Mouse (Mus musculus): ENCODE data around the gene Fer. TPM values are rescaled to one million over a fixed set of nuclear protein-coding genes. Genes with fewer than 3 reads are reported as not detected.

Gene Fer
- polyA plus RNA-seq, 1 experiment from 2014 or later = 38.3 TPM

DNA sequence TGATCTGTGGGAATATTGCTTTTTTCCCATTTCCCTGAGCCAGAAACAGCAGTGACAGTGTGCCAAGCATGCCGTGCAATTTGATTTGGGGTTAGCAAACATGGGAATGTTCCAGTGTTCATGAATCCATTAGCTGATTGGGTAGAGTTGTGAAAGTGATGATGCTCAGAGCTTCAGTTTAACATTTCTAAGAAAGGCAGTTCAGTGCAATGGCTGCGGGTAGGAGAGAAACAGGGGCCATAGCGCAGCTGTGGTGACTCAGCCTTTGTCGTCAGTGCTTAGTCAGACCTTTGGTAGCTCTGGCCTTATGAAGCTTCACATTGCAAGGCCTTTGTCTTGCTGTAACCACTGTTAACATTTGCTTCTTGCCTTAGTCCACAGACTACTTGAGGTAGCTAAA, 85.9 kb downstream of the Fer start:
- whole genome bisulfite sequencing = 91% methylated on average over 4 of the region's 4 CpGs
- ATAC-seq (replicated peaks) = no peak
- H3K4me1 ChIP-seq = no peaks in the 10 kb centered on the region
- no peak overlapping the region for H3K4me3 ChIP-seq
- no peak overlapping the region for H3K9ac ChIP-seq
- no peaks in the 10 kb centered on the region for H3K36me3 ChIP-seq (replicated peaks)
- H3K27me3 ChIP-seq (replicated peaks) = no peaks in the 10 kb centered on the region
- no peak overlapping the region for H3K4me2 ChIP-seq
- no peak overlapping the region for H3K27ac ChIP-seq
- no peaks in the 10 kb centered on the region for H3K9me3 ChIP-seq

DNA sequence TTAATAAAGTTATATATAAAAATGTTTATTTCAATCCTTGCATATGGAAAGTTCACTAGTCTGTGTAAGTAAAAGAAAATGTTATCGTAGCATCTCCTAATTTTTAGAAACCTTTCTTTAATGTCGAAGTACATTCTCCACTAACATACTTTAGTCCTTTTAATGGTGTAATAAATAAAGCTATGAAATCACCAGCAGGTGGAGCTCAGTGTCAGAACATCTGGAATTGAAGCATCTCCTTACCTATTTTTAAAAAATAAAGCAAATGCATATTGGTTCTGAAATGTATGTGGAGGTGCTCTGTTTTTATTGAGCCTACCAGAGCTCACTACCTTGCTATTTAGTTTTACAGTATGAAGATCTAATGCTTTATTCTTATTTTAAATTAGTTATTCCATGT, 88.6 kb downstream of the Fer start:
- H3K4me2 ChIP-seq = no peak overlapping the region
- H3K27ac ChIP-seq = no peak overlapping the region
- H3K9ac ChIP-seq = no peak overlapping the region
- H3K4me1 ChIP-seq = no peaks in the 10 kb centered on the region
- no peaks in the 10 kb centered on the region for H3K36me3 ChIP-seq (replicated peaks)
- H3K9me3 ChIP-seq = no peaks in the 10 kb centered on the region
- 92% methylated on average over 2 of the region's 2 CpGs for WGBS
- H3K27me3 ChIP-seq (replicated peaks) = no peaks in the 10 kb centered on the region
- no peak for ATAC-seq (replicated peaks)
- H3K4me3 ChIP-seq = no peak overlapping the region

DNA sequence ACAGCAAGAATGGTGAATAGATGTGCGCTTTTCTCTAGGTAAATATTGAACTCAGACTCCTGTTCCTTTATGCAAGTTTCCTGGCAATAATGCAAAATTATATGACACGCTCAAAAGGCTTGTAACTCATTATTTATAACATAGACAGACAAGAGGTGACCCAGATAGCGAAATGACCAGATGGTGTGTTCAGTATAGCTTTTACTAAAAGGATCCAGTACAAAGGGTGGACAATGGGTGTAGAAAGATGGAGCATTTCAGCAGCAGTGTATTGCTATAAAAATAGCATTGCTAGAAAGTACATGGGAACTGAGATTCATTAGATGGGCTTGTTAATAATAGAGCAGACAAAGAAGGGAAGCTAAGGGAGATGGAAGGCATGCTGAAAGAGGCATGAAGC, 104.2 kb downstream of the Fer start:
- H3K27me3 ChIP-seq (replicated peaks) = no peaks in the 10 kb centered on the region
- H3K9me3 ChIP-seq = no peaks in the 10 kb centered on the region
- no peak overlapping the region for H3K4me2 ChIP-seq
- 0 out of 2 replicates have a peak overlapping the region, but pooled peaks have one; percentile 8 for H3K27ac ChIP-seq
- no peak for ATAC-seq (replicated peaks)
- H3K4me1 ChIP-seq = peaks cover 9% of the 10 kb centered on the region
- no peaks in the 10 kb centered on the region for H3K36me3 ChIP-seq (replicated peaks)
- 93% methylated on average over 3 of the region's 3 CpGs for WGBS
- H3K4me3 ChIP-seq = no peak overlapping the region
- H3K9ac ChIP-seq = no peak overlapping the region

DNA sequence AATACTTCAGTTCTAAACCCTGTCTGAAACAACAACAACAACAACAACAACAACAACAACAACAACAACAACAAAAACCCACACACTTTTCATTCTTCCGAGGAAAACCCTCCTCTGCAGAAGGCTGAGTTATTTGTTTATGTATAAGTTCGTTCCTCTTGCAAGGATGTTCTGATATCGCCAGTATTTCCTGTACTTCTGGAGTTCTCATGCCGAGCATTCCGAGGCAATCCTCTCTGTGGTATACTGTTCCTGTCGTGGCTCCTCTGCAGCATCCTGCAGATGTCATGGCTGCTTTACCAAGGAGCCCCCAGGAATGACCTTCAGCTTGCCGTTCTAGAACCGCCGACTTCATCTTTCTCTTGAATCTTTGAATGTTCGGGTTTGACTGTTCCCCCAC, 106.6 kb downstream of the Fer start:
- Histone ChIP-seq H3K4me1 (peaks cover 9% of the 10 kb centered on the region), H3K4me2 (no peak overlapping the region), H3K9ac (no peak overlapping the region), H3K27ac (no peak overlapping the region), H3K9me3 (no peaks in the 10 kb centered on the region), H3K4me3 (no peak overlapping the region), H3K36me3 (replicated peaks) (no peaks in the 10 kb centered on the region), H3K27me3 (replicated peaks) (no peaks in the 10 kb centered on the region)
- no peak for ATAC-seq (replicated peaks)
- WGBS = 70% methylated on average over 10 of the region's 10 CpGs

DNA sequence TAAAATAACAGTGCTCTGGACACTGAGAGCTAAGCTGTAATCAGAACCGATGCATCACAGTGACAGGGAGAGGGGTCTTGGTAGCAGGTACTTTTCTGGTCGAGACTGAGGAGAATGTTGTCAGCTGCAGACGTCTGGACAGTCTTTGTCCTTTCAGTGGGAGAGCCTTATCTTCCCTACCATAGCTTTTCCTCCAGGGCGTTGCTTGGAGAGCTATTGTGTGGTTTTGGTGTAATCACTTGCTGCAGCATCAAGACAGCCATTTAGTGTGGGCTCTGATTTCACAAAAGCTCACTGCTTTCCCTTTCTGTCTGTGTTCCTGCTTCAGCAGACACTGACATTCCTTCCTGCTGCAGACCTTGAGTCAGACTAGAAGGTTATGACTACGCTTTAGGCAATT, 107.4 kb downstream of the Fer start:
- no peak overlapping the region for H3K9ac ChIP-seq
- 31% methylated on average over 5 of the region's 5 CpGs for WGBS
- ATAC-seq (replicated peaks) = no peak
- H3K27me3 ChIP-seq (replicated peaks) = no peaks in the 10 kb centered on the region
- no peak overlapping the region for H3K4me2 ChIP-seq
- no peaks in the 10 kb centered on the region for H3K9me3 ChIP-seq
- H3K4me1 ChIP-seq = peaks cover 9% of the 10 kb centered on the region
- no peak overlapping the region for H3K4me3 ChIP-seq
- no peaks in the 10 kb centered on the region for H3K36me3 ChIP-seq (replicated peaks)
- H3K27ac ChIP-seq = peak overlapping the region; percentile 56

DNA sequence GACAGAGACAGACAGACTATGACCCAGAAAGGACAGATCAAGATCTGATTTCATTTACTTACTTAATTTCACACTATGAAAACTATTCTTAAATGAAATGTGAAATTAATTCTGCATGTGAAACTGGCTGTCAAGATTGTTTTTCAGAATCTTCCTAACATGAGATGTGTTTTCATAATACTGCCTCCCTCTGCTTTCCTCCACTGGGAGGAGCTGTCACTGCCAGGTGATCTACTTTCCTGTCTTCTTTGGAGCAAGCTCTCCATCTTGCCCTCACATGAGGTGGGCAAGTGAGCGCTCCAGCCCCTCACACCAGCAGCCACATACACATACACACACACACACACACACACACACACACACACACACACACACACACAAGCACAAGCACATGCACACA, 108.1 kb downstream of the Fer start:
- H3K27ac ChIP-seq = no peak overlapping the region
- no peaks in the 10 kb centered on the region for H3K27me3 ChIP-seq (replicated peaks)
- WGBS = 70% methylated on average over 1 of the region's 1 CpGs
- no peaks in the 10 kb centered on the region for H3K36me3 ChIP-seq (replicated peaks)
- H3K9me3 ChIP-seq = no peaks in the 10 kb centered on the region
- no peak overlapping the region for H3K9ac ChIP-seq
- H3K4me1 ChIP-seq = peaks cover 9% of the 10 kb centered on the region
- no peak for ATAC-seq (replicated peaks)
- no peak overlapping the region for H3K4me2 ChIP-seq
- no peak overlapping the region for H3K4me3 ChIP-seq

DNA sequence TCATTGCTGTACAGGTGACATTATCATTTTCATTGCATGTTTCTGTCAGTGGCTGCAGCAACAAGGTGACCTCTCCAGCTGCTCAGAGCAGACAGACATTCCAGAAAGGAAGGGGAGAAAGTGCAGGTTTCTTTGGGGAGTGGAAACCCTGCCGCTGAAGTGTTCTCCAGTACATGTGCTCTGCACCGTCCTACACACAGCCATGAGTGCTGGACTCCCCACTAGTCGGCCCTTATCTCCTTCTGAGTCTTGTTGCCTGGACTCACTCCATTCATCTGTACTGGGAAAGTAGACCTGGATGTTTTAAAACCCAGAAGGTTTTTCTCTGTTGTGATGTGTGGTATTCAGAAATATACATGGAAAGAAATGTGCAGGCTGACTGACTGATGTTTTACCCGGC, 109.3 kb downstream of the Fer start:
- H3K27ac ChIP-seq = no peak overlapping the region
- no peak overlapping the region for H3K4me2 ChIP-seq
- H3K9me3 ChIP-seq = no peaks in the 10 kb centered on the region
- ATAC-seq (replicated peaks) = no peak
- WGBS = 73% methylated on average over 4 of the region's 4 CpGs
- no peak overlapping the region for H3K4me3 ChIP-seq
- no peak overlapping the region for H3K9ac ChIP-seq
- no peaks in the 10 kb centered on the region for H3K27me3 ChIP-seq (replicated peaks)
- H3K36me3 ChIP-seq (replicated peaks) = no peaks in the 10 kb centered on the region
- peaks cover 9% of the 10 kb centered on the region for H3K4me1 ChIP-seq

DNA sequence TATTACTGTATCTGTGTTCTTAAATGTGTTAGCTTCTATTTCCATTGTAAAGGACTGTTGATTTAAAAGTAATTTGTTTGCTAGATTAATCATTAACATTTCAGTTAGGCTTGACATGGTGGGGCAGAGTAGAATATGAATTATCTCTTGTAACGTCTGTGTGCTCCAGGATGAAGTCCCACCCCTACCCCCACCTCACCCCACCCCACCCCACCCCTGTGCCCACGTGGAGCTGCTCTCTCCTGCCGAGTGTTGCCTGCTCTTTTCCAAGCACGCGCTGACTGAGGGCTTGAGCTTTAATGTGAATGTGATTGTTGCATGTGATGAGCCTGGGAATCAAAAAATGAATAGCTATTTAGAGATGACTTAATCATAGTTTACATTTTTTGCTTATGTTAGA, 110.9 kb downstream of the Fer start:
- Histone ChIP-seq H3K9ac (no peak overlapping the region), H3K36me3 (replicated peaks) (no peaks in the 10 kb centered on the region), H3K4me1 (peaks cover 9% of the 10 kb centered on the region), H3K27me3 (replicated peaks) (no peaks in the 10 kb centered on the region), H3K4me2 (no peak overlapping the region), H3K9me3 (no peaks in the 10 kb centered on the region), H3K27ac (no peak overlapping the region), H3K4me3 (no peak overlapping the region)
- WGBS = 69% methylated on average over 5 of the region's 5 CpGs
- no peak for ATAC-seq (replicated peaks)

DNA sequence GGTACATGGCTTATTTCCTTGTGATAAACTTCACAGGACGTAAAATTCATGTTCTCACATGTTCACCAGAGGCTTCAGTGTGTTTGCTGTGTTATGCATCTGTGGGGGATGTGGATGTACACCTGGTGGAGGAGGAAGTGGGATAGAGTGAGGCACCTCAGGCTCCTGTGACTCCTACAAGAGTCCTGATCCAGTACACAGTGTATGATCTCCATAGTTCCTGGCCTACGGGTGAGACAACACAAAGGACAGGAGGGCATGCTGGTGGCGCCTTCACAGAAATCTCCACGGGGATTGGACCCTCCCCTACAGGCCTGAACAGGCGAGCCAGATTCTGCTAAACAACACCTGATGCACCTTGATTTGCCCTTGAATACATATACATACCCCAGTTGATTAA, 111.4 kb downstream of the Fer start:
- Histone ChIP-seq H3K4me1 (peaks cover 9% of the 10 kb centered on the region), H3K9ac (no peak overlapping the region), H3K36me3 (replicated peaks) (no peaks in the 10 kb centered on the region), H3K4me2 (no peak overlapping the region), H3K27ac (no peak overlapping the region), H3K4me3 (no peak overlapping the region), H3K27me3 (replicated peaks) (no peaks in the 10 kb centered on the region), H3K9me3 (no peaks in the 10 kb centered on the region)
- no peak for ATAC-seq (replicated peaks)
- WGBS = 82% methylated on average over 5 of the region's 5 CpGs

DNA sequence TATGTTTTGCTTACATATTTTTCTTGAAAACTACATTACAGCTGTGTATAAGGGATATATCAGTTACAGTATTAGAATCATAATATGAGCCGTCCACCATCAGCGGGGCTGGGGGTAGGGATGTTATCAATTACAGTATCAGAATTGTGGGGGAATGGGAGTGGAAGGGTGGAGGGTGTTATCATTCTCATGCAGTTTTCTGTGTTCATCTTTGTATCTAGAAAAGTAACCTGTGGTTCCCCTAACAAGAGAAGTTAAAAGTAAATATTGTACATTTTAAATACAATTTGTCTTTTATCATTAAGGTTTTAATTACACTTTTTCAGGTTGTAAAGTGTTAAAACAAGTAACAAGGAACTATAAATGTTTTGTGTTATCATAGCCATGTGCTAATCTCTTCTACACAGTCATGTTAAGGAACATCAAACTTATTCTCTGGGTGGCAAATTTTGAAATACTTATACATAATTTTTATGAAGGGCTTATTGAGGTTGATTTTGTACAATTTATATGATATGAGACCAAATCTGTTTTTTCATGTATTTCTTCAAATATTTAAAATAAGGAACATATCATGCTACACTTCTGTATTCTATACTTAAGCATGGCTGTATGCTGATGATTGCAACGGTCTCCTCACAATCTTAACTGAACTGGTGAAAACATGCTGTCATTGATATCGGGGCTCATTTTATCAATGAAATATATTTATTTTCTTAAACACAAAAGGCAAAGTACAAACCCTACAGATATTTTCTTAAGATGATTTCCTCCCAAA, 116.1 kb downstream of the Fer start:
- Histone ChIP-seq H3K4me2 (no peak overlapping the region), H3K9ac (no peak overlapping the region), H3K4me3 (no peak overlapping the region), H3K9me3 (no peaks in the 10 kb centered on the region), H3K4me1 (no peaks in the 10 kb centered on the region), H3K27ac (no peak overlapping the region), H3K27me3 (replicated peaks) (no peaks in the 10 kb centered on the region), H3K36me3 (replicated peaks) (no peaks in the 10 kb centered on the region)
- no peak for ATAC-seq (replicated peaks)
- 92% methylated on average over 4 of the region's 4 CpGs for WGBS

DNA sequence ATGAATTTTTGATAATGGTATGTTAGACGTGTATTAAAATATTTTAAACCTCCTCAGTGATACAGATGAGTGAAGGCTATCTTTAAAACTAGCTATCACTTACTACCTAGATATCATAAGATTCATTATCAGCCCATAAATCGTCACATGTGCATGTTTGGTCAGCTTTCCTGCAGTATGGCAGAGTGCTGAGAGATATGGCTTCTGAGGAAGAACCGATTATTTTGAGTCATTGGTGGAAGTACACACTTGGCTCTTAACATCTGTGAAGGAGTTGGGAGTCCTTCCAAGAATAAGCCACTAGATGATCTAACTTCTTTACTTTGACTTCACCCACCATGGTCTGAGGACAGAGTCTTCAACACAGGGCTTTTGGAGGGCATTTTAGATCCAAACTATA, 117.3 kb downstream of the Fer start:
- Histone ChIP-seq H3K27me3 (replicated peaks) (no peaks in the 10 kb centered on the region), H3K4me1 (no peaks in the 10 kb centered on the region), H3K4me2 (no peak overlapping the region), H3K9ac (no peak overlapping the region), H3K36me3 (replicated peaks) (no peaks in the 10 kb centered on the region), H3K9me3 (no peaks in the 10 kb centered on the region), H3K4me3 (no peak overlapping the region), H3K27ac (no peak overlapping the region)
- ATAC-seq (replicated peaks) = no peak
- 93% methylated on average over 3 of the region's 3 CpGs for WGBS

DNA sequence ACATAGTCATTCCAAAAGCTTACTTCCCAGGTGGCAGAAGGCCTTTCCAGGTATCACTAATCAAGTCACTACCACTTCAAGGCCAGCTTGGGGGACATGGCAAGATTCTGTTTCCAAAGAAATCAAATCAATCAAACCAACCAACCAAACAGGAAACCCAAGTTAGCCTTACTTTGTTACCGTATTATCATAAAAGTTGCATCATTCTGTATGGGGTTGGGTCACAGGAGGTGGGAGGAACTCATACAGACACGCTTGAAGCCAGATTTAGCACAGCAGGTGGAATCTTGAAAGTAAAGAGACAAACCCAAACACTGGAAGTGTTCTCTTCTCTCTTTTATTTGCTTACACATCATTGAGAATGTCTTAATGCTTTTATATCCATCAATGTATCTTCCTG, 125.8 kb downstream of the Fer start:
- H3K36me3 ChIP-seq (replicated peaks) = no peaks in the 10 kb centered on the region
- WGBS = 67% methylated on average over 2 of the region's 2 CpGs
- H3K4me2 ChIP-seq = no peak overlapping the region
- no peaks in the 10 kb centered on the region for H3K9me3 ChIP-seq
- no peak overlapping the region for H3K27ac ChIP-seq
- H3K4me1 ChIP-seq = no peaks in the 10 kb centered on the region
- H3K9ac ChIP-seq = no peak overlapping the region
- ATAC-seq (replicated peaks) = no peak
- no peaks in the 10 kb centered on the region for H3K27me3 ChIP-seq (replicated peaks)
- H3K4me3 ChIP-seq = no peak overlapping the region

DNA sequence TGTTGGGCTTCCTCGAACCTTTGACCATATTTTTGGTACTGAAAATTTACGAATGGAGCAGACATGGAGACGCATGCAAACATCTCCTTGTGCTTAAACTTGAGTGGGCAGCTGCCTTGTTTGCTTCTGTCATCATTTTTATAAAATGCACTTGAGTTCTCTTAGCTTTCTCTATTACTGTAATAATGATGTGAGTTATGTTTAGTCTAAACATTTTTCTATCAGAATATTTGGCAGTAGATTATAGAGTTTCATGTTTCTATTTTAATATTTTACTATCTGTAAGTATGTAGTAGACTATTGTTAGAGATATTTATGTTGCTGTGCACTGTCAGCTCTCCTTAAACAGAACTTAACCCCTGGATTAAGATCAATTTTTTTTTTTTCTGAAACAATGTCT, 128.3 kb downstream of the Fer start:
- no peaks in the 10 kb centered on the region for H3K27me3 ChIP-seq (replicated peaks)
- H3K36me3 ChIP-seq (replicated peaks) = no peaks in the 10 kb centered on the region
- no peak overlapping the region for H3K27ac ChIP-seq
- H3K9ac ChIP-seq = no peak overlapping the region
- no peak for ATAC-seq (replicated peaks)
- H3K9me3 ChIP-seq = no peaks in the 10 kb centered on the region
- no peaks in the 10 kb centered on the region for H3K4me1 ChIP-seq
- 94% methylated on average over 3 of the region's 3 CpGs for WGBS
- no peak overlapping the region for H3K4me3 ChIP-seq
- no peak overlapping the region for H3K4me2 ChIP-seq
